Mouse (Mus musculus) left cerebral cortex, adult 8-10 months (tissue): ENCODE data around the gene Gm42674. TPM values are rescaled to one million over a fixed set of nuclear protein-coding genes. Genes with fewer than 3 reads are reported as not detected.
A peak's percentile ranks its signal among the peaks of the same experiment; 100 is the strongest.

Source experiments
- DNase-seq, 2 experiments: peaks; one replicate each; pipeline ENCODE4 v3.0.0; 2022; ENCODE audit warnings: low spot score in 2 of 2
- total RNA-seq, 4 experiments: library from RNA; stranded (reverse); gene quantifications; 2 replicates each; pipeline ENCODE4 v1.2.4; 2022

Gm42674 gene
- total RNA-seq = not detected

DNA sequence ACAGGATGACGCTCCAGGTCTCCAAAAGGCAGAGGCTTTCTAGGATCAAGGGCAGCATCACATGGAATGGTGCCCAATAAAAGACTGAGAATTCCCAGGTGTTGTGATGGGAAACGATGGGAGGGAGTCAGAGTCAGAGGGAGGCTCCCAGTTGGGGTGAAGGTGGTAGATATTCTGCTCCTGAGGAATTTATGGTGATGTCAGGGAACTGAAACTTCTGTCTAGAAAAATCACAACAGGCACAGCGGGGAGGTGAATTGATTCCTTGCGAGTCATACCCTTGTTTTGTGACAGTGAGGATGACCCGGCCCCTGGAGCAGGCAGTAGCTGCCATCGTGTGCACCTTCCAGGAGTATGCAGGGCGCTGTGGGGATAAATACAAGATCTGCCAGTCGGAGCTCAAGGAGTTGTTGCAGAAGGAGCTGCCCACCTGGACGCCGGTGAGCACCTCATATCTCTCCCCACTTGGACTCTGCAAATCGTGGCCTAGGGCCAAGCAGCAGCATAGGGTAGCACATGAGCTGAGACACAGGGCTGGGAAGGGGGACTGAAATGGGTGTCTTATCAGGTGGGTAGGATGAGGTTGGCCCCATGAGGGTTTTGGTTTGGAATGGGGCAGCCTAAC, at the start of gene Gm42674:
Gene Gm42674 (plus strand): TSS at position 419 of the 625 bp plus-strand sequence.
- DNase-seq = no peak

DNA sequence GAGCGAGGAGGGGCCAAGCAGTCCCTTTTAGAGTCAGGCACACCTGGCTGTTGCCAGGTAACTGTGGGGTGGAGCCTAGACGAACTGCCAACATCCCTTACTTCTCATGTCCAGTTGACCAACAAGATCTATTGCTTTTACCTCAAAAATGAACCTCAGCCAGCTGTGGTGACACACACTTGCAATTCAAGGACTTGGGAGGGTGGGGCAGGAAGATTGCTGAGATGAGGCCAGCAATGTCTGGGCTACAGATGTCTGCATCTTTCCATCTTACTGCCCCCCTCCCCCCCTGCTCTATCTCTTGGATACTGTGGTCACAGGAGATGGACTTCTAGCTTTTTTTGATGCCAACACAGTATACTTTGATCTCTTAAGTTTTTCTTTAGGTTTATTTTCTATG, 49.5 kb upstream of the Gm42674 start:
- DNase-seq = no peak

DNA sequence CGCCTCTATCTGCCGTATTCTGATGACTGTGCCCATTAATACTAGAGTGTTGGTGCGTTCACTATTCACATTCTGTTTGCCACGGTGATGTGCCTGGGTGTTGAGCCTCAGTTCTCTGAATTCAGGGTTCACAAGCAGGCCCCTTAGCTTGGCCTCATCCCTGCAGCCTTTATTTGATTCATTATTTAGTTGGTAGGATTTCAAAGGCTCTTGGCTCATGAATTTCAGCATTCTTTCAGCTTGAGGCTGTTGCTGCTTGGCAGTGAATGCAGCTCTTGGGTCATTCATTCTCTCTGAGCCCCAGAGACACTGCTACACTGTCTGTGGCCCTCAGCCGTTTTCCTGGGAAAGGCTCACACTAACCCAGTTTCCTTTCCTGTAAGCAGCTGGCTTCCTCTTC, 45.8 kb upstream of the Gm42674 start:
- peak in 1 of 2 experiments; percentile 61 for DNase-seq

DNA sequence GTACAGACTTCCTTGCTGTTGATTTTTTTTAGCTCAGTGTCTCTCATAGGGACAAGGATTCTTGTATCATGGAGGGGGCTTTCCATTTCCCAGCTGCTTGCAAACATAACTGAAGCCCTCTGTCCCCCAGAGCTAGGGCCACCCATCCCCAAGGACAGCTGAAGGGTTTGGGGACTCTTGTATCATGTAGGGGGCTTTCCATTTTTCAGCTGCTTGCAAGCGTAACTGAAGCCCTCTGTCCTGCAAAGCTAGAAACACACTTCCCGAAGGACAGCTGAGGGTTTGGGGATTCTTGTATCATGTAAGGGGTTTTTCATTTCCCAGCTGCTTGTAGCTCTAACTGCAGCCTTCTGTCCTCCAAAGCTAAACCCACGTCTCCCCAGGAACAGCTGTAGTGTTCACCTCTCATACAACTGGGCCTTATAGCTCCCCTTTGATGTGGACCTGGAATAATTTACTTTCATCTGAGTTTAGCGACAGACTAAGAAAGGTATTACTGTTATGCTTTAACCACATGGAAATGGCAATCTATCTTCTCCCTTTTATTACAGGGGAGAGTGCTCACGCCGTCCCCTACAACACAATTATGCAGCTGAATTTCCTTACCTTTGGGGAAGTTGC, 41.6 kb upstream of the Gm42674 start, which contains the start of gene S100a3:
Gene S100a3 (plus strand): TSS at position 571 of the 621 bp plus-strand sequence.
- DNase-seq = no peak

DNA sequence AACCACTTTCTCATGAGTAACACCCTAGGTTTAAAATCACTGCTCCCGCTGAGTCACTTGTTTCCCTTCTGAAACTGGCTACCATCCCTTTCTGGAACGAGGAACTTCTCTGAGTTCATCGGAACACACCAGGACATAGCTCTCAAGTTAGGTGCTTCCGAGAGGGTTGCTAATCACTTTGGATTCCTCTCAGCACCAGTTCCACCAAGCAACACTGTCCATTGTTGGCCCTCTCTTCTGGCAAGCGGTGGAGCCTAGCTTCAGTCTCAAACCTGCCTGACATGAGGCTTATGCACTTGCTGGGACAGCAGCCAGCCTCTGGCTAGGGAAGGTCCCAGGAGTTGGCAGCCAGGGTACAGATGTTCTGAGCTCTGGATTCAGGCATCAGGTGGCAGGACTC, 27.0 kb upstream of the Gm42674 start:
- DNase-seq = no peak

DNA sequence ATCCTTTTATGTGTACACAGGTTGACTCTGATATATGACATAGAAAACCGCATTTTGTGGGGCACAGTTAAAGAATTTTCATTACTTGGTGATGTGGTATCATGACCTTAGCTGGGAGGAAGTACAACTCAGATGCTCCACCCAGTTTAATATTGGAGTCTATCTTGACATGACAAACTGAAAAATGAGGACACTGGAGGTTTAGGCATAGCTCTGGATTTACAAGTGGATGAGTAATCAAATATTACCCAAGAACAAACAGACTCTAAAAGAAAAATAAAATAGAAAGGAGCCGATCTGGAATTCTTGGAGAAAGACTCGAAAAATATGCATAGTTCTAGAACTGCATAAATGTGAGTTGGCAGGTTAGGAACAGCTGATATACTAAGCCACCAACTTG, 26.4 kb upstream of the Gm42674 start:
- no peak for DNase-seq

DNA sequence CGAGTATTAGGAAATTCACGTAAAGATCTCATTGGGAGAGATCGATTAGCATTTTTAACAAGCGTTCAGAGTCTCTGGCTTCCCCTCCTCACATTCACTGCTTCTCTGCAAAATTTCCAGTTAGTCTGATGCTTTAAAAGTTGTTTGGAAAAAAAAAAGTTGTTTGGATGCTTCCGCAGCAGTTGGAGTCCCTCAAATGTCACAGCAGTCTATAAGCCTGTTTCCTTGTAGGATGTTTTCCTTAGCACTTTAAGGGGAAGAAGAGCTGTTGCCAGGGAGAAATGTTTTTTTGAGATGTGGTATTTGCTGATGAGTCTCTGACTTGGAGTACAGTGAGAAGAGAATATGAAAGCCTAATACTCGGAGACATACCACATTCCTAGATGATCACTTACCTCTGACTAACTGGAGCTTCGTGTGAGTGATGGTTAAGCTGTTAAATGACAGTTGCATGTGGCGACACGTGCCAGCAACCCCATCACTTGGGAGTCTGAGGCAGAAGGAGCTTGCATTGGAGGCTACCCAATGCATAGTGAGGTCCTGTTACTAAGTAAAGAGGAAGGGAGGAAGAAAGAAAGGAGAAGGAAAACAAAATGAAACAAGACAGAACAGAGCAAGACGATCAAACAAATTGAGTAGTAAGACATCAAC, 25.2 kb upstream of the Gm42674 start:
- no peak for DNase-seq

DNA sequence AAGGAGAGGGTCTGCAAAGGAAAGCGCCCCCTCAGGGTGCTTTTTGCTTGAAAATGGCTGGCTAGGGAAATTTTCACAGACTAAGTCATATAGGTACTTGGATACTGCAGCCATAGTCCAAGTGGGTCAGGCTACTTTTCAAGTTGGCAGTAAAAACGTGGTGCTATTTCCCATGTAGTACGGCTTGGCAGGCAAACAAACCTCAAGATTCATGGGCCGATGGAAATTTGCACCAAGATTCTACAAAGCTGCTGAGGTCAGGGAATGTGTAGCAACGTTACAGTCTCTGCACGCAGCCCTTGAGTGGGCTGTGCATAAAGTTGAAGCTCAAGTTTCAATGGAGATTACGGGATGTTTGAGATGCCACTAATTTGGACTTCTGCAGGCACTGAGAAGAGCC, 22.3 kb upstream of the Gm42674 start:
- DNase-seq = no peak

DNA sequence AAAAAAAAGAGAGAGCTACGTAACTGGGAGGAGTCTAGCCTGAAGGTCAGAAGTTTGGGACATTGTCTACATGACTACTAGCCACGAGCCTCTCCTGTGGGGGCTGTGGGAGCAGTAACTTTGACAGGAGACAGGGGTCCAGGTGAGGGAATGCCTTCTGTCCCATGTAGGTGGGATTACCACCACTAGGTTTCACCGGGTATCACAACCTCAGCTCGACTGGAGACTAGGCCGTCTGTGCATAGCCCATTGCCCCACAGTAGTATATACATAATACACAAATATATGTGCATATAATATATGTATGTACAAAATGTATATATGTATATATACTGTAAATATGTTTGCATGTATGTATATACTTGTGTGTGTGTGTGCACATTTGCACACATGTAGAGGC, 20.6 kb upstream of the Gm42674 start:
- DNase-seq = no peak

DNA sequence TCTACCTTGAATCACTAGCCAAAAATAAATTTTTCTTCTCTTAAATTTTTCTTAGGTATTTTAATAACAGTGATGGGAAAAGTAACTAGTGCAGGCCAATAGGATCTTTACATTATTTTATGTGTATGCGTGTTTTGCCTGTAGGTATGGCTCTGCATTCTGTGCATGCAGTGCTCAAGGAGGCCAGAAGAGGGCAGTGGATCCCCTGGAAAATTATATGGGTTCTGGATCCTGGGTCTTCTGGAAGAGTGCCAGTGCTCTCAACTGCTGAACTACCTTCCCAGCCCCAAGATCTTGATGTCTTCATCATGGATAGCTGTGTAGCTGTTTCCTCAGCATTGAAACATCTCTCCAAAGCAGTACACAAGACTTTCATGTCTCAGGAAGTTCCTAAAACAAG, 19.5 kb upstream of the Gm42674 start:
- DNase-seq = no peak

DNA sequence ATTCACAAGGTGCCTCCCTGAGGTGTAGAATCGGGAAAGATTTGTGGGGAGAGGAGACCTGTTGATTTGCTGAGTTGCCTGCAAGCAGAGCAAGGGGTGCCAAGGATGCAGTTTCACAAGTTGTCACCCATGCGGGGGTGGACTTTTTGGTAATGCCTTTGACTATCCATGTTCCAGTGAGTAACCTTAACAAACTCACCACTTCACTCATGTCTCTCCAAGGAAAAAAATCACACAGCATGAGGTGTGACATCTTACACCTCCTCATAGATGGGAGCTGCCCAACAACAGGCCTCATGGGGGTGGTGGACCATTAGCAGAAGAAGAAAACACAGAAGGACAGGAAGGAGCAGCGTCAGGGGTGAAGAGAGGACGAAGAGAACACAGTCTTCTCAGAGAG, 19.1 kb upstream of the Gm42674 start:
- no peak for DNase-seq

DNA sequence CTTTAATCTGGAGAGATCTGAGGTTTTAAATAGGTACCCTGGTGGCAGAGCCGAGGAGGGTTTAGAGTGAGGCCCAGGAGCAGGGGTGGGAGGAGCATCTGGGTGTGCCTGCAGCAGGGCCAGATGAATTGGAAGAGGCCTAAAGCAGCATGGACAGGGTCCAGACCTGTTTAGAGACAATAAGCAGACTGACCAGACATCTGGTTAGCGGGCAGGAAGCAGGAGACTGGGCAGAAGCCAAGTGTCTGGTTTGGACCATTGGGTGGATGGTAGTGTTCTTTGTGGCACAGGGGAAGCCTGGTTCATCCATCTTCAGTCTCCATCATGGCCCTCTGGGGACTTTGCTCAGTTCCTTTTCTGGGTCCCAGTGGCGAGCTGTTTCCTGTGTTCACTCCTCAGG, 17.8 kb upstream of the Gm42674 start:
- DNase-seq = no peak

DNA sequence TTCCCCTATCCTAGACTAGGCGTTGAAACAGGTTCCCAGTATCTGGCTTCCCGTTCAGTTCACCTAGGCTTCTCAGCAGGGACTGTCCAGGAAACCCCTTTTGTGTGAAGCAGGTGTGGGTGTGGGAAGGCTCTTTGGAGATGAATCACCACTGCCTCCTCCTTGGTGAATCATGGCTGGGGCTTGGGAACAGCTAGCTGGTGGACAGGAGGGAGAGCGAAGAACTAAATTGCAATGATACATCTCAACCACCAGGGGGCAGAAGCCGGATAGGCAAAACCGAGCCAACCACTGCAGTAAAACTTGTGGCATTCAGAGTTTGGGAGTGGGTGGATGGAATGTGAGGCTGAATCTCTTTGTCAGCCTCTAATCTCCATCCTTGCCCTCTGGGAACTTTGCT, 16.1 kb upstream of the Gm42674 start:
- peak in 1 of 2 experiments; percentile 81 for DNase-seq

DNA sequence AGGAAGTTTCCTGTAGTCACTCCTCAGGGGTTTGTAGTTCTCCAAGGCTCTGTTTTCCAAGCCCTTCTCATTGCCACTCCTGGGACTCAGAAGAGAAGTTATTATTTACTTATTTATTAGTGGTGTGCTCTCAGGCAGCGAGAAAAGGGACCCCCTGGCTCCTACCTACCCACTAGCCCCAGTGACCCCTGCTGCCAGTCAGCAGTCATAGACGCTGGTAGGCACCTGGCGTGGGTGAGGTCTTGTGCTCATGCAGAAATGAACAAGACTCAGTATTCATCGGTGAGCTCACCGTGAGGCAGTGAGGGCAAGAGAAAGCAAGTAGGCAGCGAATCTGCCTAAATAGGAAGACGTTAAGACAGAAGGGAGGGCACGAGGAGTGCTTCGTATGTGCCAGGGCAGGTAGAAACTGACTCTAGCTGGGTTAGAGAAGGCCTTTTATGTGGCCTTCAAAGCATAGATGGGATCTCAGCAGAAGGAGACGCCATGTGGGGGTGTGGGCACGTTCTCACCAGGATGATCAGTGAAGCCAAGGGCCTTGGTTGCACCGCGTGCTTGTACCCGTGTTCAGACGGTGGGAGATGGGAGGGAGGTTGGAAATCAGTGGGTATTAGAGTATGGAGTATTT, 15.6 kb upstream of the Gm42674 start:
- DNase-seq = no peak

DNA sequence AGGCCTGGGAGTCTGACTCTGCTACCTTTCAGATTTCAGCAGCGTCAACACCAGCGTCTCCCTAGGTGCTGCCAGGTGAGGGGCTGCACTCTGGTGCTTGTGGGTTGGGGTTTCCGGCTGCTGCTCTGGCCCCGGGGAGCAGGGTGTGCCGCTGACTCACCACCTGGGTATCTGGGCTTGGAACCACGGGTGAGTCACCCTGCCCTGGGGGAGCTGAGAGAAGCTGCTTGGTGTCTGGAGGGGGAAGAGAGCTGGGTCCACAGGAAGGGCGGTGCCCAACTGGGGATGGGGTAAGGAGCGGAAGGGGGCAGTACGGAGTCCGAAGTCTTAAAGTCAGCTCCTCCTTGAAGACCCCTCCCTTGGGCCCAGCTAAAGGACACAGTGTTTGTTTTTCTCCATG, 14.8 kb upstream of the Gm42674 start:
- peak in 1 of 2 experiments; percentile 43 for DNase-seq

DNA sequence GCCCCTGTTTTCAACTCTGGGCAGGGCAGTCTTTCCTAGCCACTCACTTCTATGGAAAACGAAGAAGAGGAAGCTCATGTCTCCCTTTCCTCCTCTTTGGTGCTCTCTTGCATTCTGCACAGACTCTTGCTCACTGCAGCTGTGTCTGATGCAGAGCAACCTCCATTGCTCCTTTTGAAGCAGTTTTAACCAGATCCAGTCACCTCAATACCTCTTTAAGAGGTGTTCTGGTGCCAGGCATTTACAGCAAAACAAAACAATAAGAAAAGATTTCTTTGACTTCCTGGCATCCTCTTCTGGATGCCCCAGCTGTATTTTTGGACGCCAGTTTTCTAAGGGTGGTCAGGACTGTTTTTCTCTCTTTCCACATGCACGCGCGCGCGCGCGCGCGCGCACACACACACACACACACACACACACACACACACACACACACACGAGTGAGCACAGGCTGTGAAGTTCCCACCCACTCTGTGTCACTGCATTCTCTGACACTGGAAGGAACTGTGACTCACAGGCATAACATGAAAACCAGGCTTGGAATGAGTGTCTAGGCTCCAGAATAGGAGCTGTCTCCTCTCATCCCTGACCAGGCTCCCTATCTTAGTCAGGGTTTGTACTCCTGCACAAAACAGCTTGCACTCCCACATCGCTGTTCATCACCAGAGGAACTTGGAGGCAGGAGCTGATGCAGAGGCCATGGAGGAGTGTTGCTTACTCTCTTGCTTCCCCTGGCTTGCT, 14.2 kb upstream of the Gm42674 start:
- peak in 1 of 2 experiments; percentile 80 for DNase-seq

DNA sequence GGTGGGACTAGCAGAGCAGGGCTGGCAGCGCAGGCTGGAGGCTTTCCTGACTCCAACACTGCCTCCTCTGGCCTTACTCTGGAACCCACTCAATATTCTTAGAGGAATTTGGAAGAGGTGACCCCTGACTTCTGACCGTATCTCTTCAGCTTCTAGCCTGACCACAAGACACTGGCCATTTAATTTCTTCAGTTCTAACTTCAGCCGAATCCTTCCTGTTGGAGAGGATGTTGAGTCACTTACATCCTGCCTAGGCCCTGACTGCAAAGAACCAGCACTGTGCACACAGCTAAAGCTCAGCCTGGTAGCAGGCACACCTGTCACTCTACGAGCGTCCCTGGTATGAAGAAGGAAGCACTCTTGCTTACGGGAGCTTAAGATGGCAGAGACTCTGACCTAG, 12.3 kb upstream of the Gm42674 start:
- DNase-seq = no peak

DNA sequence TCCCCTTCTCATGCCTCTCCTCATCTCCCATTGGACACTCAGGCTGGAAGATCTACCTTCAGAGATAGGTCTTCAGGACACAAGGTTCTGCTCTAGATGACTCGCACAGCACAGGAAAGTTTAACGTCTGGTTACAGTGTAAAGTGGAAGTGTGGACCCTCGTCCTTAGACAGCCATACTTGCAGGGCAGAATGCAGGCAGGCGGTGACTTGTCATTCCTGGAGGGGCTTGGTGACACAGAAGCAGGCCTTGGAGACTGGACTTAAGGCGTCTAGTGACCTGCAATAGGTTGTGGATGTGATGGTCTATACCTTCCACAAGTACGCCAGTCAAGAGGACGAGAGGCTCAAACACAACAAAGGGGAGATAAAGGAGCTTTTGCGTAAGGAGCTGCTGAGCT, 11.8 kb upstream of the Gm42674 start, which contains the start of gene S100a2:
Gene S100a2 (plus strand): TSS at position 301 of the 400 bp plus-strand sequence.
- DNase-seq = no peak

DNA sequence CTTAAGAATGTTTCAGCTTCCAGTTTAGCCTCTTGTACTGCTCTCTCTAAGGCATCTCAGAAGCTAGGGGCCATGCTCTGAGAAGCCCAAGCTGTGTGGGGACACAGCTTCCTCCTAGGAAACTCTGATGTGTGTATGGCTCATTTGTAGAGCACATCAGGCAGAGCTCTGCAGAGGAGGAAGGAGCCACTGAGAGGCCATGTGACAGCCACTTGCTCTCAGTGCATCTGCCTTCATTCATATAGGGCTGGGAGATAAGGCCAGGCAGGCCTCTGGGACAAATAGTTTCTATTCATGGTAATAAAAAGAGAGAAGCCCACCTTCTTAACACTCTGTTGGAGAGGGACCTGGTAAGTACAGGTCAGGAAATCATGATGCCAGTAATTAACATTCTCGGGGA, 7.2 kb upstream of the Gm42674 start:
- DNase-seq = no peak

DNA sequence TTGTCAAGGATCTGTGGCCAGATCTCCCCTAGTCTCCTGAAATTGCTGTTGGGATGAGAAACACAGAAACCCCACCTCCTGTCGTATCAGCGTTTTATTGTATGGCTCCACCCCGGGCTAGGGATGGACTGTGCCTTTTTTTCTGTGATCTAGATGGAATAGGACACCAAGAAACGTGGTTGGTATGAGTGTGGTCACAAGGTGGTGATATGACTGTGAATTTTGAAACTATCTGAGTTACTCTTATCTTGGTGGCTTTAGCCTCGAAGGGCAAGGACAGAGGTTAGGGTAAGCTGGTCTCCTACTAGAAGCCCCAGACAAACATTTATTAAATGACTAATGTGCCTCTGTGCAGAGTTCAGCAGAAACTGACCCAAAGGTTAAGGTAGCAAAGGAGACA, 6.1 kb upstream of the Gm42674 start:
- DNase-seq = no peak

DNA sequence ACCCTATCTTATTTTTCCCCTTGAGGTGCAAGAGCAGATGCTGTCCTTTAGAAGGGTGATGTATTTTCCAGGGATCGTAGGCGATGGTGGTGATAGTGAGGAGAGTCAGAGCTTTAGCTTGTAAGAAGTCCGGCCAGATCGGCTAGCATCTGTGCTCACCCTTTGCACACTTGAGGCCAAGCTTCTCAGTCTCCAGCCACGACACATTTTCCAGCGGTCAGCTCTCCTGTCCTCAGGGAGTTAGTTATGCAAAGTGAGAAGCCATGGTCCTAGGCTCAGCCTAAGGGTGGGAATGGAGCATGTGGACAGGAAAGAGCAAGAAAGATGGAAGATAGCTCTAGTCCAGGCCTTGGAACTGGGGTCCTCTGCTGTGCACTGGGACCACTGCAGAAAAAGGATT, 4.9 kb upstream of the Gm42674 start:
- no peak for DNase-seq

DNA sequence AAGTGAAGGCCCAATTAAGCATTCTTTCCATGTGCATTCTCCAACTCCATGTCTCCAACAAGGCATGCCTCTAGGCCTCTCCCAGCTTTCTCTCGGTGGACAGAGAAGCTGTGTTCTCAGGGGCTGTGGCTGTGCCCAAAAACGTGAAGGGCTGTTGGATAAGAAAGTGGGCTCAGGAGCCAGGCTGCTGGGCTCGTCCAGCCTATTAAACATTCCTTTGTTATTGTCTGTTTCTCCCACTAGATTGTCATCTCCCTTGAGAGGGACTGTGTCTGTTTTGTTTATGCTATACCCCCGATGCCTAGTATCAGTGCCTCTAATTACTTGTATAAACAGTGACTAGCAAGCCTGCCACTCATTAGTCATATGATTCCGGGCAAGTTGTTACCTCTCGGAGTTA, 4.0 kb upstream of the Gm42674 start:
- DNase-seq = no peak
